Mouse (Mus musculus): ENCODE data around the gene Sept8. TPM values are rescaled to one million over a fixed set of nuclear protein-coding genes. Genes with fewer than 3 reads are reported as not detected.

The Sept8 gene
- 100 to 1,000 TPM; 279 to 287 (median 284) TPM for total RNA-seq (2022)

DNA sequence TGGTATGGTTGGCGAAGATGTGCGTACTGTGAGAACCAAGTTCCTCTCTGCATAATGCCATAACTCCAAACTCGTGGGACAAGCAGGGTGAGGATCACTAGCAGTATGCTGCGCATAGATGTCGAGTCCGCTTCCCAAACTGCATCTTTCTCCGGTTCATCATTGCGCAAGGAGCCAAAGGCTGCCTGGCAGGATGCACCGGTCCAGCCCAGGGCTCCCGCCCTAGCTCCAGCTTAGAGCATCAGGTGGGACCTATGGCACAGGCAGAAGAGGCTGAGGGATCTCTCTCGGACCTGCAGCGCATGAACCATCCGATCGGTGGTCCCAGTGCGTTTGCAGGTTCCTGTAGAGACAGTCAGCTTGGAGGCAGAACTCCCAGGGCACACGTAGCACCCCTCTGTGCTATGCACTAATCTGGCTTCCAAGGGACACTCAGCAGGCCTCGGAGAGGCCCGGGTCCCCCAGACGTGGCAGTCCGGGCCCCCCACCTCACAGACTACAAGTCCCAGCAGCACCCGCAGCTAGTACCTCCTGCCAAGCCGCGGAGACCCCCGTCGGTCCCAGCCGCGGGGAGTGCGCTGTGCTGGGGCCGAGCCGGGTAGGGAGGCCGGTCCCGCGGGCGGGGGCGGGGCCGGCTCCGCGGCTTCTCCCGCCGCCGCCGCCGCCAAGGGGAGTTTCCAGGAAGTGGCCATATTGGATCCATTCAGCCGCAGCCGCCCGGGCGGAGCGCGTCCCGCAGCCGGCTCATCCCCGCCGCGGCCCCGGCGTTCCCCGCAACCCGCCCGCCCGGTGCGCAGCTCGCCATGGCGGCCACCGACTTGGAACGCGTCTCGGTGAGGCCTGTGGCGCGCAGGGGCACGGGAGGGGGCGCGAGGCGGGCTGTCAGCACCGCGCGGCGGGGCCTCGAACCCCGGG, at the start of gene Sept8:
Sept8 (plus strand) TSS at position 51 of the 915 bp plus-strand sequence.
- DNase-seq (ENCODE audit: low spot score in 2 of 2): peak in 1 of 2 experiments; percentile 55

DNA sequence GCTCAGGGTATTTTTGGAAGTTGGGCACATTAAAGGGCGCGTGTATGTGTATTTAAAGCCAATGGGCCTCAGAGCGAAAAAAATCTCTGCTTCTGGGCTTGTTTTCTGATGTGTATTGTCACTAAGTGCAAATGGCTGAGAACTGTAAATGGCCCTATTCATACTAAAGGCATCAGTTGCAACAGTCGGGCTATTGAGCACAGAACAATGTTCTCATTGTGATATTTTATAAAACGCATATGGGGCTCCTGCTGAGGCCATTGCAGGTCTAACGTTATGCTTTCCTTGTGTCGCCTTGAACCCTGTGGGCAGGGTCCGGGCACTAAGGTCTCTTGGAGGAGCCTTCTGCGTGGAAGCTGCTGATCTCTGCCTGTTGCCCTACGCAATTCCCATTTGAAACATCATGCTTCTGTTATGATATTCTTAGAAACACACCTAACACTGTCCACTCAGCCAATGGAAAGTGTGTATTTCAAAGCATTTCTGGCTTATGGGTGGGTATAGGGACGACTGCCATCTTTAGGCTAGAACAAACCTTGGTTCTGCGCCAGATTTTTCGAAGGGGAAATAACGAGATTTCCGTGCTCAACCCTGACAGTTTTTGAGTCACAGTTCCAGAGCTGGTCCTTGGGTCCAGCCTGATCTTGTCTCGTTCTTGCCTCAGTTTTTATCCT, 49.6 kb upstream of the Sept8 start:
- DNase-seq (ENCODE audit: low spot score in 2 of 2): no peak

DNA sequence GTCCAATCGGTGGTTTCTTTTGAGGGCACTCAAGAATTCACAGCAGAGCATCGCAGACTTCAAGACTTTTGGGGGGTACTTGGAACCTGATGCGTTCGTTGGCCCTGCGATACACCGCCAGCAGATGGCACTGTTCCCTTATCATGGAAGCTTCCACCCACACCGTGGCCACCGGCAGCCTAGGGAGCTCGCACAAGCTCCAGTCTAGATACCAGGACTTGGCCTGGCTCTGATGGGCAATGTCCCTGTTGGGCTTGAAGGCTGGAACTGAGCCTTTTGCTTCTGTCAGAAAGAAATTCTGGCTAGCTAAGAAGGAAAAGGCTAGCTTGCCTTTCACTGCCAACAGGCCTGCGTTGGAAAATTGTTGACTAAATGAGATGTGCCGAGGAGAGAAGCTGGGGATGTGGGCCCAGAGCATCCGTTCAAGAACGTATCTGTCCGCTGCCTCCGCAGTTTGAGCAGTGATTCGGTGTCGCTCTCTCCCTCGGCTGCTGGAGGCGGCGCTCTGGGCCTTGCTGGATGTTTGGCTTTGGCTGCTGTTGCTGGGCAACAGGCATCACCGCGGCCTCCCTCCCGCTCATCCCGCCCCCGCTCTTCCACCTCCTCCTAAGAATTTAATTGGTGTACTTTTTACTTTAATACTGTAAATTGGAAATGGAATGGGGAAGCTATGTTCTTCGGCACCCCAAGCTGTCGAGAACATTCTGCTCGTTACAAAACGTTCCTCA, 48.9 kb upstream of the Sept8 start, which contains the start of gene Gm9837:
Gm9837 (minus strand) TSS at position 512 of the 728 bp plus-strand sequence.
- peak; percentile 88 to 91 for DNase-seq (ENCODE audit: low spot score in 2 of 2)

DNA sequence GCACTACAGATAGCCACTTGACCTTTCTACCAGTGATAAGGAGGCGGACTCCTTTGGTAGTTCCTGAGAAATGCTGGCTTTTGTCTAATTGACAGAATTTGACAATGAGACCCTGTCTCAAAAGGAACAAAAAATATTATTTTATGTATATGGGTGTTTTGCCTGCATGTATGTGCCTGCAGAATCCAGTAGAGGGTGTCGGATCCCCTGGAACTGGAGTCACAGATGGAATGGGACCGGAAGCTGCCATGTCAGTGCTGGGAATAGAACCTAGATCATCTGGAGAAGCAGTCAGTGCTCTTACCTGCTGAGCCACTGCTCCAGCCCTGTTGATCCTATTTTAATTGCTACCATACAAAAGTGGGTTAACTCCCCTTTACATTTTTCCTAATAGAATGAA, 46.3 kb upstream of the Sept8 start:
- DNase-seq (ENCODE audit: low spot score in 2 of 2): no peak

DNA sequence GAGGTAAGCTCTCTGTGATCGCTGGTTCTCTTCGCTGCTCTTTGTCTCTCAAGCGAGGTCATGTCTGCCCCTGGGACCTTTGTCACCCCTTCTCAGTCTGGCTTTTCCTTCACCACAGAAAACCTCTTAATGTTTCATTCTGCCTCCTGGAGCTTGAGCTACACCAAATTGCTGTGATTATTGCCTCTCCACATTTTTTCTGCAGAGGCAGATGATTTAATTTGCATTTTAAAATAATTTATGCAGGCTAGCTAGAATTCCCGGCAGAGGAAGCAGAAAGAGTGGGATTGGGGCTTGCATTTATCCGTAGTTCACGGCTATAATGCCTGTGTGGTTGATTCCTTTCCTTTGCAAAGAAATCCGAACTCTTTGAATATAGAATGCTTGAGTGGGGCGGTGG, 43.4 kb upstream of the Sept8 start:
- no peak for DNase-seq (ENCODE audit: low spot score in 2 of 2)

DNA sequence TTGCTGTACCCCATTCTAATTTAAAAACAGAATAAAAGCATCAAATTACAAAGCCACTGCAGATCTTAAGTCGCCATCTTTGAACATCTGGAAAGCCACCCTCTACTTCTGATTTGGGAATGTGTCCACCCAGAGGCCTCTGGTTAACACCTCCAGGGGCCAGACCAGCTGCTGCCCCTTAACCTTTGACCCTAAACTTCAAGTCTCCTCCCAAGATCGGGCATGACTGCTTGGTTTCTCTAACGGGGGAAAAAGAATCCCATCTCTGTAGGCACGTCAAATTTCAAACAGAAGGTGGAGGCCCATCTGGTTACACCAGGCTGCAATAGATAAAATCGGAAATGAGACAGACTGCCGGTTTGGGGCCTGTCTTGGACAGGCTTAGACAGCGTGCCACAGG, 41.2 kb upstream of the Sept8 start:
- DNase-seq (ENCODE audit: low spot score in 2 of 2): no peak

DNA sequence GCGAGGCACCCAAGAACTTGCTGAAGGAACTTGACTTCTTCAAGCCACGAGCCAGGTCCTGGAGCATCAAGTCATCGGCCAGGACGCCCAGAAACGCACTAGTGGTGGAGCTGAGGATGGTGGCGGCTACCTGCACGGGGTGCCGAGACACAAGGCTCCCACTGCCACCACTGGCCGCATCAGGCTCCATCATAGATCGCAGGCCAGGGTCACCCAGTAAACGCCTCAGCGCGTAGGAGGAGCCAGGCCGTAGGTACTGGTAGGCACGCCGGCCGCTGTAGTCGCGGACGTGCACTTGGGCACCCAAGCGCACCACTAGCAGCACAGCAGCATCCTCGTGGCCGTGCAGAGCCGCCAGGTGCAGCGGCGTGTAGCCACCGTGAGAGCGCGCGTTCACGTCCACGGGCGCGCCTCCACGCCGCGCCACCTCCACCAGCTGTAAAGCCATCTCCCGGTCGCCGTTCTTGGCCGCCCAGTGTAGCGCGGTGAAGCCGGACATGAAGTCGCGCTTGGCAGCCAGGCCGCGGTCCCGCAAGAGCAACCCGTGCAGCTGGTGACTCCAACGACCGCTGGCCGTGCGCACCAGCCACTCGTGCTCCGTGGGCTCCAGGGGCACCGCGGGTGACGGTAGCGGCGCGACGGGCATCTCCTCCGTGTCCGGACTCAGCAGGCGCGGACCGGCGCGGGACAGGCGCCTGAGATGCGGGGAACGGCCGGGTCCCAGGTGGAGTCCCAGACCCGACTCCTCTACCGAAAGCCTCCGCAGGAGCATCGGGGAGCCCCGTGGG, 40.5 kb upstream of the Sept8 start:
- peak in 1 of 2 experiments; percentile 51 for DNase-seq (ENCODE audit: low spot score in 2 of 2)

DNA sequence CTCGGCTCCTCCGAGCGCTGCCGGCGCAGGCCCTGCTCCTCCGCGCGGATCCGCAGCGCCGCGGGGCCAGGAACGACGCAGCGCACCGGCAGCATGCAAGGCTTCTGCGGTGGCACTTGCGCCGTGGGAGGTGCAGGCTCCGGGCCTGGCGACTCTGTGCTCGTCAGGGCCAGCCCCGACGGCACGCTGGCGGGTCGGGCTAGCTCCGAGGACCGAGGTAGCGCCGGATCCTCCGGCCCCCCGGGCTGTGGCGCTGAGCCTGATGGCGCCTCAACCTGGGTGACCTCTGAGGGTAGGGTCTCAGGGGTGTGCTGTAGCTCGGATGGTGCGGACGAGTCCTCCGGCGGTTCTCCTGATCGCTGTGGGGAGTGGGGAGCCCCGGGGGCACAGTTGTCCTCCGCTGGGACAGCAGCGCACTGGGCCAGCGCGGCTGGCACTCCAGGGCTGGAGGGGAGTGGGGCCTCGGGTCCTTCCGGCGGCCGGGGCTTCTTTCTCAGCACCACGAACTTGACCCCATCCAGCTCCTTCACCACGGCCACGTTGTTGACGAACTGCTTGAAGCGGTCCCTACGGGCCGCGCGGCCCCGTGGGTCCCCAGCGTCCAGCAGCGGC, 39.8 kb upstream of the Sept8 start:
- no peak for DNase-seq (ENCODE audit: low spot score in 2 of 2)

DNA sequence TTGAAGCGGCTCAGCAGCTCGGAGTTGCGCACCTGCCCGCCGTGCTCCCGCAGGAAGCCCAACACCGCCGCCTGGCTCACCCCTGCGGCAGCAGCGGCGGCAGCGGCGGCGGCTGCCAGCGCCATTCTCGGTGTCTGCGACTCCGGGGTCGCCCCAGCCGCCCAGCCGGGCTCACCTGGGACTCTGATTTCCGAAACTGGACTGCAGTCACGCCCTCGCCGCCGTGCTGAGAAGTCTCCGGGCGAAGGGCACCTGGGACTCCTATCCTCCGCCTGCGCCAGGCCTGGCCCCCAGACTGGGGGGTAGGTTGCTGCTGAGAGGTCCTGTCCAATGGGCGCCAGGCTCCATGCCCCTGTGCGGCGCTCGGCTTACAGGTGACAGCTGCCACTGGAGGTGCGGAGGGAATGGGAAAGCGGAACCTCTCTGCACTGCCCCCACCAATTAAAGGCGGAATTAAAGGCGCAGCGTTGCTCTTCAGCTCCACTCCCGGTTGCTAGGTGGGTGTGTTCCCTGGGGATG, 39.2 kb upstream of the Sept8 start, which contains the start of the genes Gm9945 and Sowaha:
Gm9945 (plus strand) TSS at position 384 of the 519 bp plus-strand sequence.
Sowaha (minus strand) TSS at position 492 of the 519 bp plus-strand sequence.
- DNase-seq (ENCODE audit: low spot score in 2 of 2): peak; percentile 69 to 77

DNA sequence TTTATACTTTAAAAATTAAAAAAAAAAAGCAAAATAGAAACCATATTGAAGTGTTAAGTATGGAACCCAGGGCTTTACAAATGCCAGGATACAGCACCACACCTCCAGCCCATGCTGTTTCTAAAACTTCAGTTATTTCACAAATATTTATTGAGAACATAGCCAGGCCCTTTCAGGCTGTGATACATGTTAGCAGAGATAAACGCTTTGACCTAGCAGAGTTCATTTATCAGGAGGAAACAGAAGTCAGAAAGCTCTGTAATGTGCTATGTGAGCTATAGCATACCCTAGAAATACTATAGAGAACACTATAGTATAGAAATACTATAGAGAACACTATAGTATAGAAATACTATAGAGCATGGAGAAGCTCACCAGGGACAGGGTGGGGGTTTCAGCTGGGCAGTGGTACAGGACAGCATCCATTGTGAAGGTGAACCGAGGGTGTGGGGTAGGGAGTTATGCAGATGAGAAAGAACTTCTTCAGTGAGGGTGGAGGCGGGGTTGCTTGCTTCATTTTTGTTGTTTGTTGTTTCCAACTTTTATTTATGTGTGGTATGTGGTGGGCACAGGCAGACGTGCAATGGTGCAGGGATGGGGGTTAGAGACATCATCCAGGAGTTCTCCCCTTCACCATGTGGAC, 37.8 kb upstream of the Sept8 start:
- DNase-seq (ENCODE audit: low spot score in 2 of 2): no peak

DNA sequence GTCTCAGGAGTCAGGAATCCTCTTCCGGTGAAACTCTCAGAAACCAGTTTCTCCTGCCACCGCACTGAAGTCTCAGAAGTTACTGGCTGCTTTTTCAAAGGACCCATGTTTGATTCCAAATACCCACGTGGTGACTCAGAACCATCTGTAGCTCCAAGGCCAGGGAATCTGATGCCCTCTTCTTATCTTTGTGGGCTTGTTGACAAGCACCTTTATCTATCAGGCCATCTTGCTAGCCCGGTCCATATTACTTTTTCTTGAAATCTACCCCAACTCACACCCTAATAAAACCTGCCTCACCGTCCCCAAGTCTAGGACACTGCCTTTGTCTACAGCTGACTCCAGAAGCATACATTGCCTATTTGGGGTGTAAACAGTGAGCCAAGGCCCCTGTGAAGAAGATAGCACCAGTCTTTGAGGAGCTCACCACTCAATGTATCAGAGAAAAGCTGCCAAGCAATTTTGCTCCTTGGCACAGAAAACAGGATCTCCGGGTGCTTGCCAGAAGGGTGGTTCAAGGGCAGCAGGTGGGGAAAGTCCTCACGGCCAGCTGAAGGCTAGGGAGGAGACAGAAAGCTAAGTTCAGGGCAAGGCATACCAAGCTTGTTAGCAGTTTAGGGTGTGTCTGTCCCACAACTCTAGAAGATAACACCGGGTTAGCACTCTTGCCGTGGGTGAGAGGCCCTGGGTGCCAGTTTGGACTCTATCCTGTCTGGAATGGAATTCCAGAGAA, 35.7 kb upstream of the Sept8 start:
- DNase-seq (ENCODE audit: low spot score in 2 of 2): no peak

DNA sequence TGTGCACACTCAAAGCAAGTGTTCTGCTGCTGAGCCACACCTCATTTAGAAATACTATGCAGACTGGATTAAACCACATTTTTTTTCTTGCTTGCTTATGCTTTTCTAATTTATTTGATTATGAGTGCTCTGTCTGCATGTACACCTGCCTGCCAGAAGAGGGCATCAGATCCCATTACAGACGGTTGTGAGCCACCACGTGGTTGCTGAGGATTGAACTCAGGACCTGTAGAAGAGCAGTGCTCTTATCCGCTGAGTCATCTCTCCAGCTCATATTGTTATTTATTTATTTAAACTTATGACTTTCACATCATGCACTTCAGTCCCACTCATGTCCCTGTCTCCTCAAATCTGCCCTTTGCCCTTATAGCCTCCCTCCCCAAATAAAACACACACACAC, 33.3 kb upstream of the Sept8 start:
- DNase-seq (ENCODE audit: low spot score in 2 of 2): no peak

DNA sequence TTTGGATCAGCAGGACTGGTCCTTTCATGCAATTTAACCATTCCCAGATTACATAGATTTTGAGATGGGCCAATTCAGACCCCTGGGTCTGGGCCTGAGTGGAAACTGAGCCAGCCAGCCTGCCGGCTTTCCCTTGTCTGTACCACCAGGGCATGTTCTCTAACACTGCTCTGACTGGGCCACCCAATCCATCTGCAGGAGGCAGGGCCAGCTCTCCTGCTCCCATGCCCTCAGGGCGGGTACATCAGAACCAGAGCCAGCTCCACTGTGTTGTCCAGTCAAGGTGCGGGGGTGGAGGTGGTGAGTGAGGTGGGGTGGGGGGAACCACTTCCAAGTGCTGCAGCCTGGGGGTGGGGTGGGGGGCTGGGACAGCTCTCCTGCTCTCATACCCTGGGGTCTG, 32.7 kb upstream of the Sept8 start:
- no peak for DNase-seq (ENCODE audit: low spot score in 2 of 2)

DNA sequence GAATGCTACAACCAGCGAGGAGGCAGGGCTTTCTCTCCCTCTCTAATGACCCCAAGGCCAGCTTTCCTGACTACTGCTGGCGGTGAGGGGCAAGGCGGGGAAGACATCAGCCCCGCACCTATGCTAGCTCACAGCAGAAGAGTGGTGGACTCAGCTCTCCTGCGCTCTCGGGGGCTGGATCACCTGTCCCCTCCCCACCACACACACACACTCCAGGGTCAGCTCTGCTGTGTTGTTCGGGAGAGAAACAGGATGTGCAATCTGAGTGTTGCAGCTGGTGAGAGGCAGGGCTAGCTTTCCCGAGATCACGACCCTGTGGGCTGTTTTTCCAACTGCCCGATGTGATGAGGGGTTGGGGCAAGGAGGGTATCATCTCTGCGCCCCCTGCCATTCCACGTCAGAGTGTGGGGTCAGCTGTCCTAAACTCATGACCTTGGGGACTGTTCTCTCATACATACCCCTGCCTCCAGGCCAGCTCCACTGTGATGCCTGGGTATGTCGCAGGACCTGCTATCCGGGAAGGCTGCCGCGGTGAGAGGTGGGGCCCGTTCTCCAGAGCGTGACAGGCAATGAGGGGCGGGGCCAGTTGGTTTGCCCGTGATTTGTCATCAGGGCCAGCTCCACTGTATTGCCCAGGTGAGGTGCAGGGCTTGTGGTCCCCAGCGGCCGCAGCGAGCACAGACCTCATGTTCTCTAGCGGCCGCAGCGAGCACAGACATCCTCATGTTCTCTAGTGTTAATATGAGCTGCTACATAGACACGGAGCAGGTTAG, 32.0 kb upstream of the Sept8 start:
- no peak for DNase-seq (ENCODE audit: low spot score in 2 of 2)

DNA sequence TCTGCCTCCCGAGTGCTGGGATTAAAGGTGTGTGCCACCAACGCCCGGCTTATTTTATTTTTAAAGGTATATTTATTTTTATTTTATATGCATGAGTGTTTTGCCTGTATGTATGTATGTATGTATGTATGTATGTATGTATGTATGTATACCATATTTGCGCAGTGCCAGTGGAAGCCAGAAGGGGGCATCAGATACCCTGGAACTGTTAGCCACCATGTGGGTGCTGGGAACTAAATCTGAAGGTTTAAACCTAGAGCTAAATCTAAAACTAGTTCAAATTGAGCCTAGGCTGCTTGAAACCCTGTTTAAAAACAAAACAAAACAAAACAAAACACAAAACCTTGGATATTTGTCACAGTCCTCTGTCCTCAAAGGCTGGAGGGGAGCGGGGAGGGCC, 30.1 kb upstream of the Sept8 start:
- no peak for DNase-seq (ENCODE audit: low spot score in 2 of 2)

DNA sequence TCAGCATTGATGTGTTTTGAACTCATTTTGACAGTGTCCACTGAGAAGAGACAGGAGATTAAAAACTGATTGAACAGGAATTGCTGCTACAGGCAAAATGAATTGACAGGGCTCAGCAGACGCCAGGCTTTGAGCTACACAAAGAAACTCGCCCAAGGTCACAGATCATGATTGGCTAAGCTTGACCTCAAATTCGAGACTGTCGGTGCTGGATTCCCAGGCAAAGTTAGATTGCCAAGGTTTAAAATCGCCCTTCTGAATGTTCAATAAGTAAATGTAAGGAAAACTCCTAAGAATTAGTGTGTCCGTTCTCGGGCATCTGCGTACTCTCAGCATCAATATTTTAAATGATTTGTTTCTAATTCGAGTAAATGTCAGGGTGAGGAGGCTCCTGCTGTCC, 29.6 kb upstream of the Sept8 start:
- DNase-seq (ENCODE audit: low spot score in 2 of 2): no peak

DNA sequence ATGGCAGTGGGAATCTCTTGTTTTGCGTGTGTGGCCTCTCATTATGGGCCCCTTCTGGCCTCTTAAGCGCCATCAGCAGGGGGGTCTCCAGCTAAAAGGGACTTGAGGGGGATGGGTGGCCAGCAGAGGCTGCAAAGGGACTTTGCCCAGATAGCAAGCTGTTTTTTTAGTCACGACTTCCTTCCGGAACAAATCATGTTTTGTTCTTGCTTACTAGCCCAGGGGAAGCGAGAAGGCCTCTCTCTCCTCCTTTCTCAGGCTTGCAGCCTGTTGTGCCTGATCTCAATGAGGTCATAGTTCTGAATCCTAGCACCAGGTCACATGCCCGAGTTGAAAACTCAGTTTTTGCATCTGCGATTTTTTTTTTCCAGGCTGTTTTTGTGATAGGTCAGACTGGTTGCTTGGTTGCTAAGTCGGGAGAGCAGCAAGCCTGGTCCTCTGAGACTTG, 27.1 kb upstream of the Sept8 start:
- DNase-seq (ENCODE audit: low spot score in 2 of 2): peak in 1 of 2 experiments; percentile 50

All from left cerebral cortex, adult 8-10 months (tissue).